Mouse (Mus musculus): ENCODE results near the gene Pdlim5.

GRCm38 (mm10) chr3:142394000-142394411 is 1.5 kb downstream of the Pdlim5 start:
- TF ChIP-seq CTCF (IDR thresholded peaks at IDR 0.05; ENCODE audit: control insufficient read depth, insufficient read depth, insufficient replicate concordance, low read depth, low read length) (no peak), POLR2A (IDR thresholded peaks at IDR 0.05; ENCODE audit: control insufficient read depth, low read depth, low read length) (no peak)

Data from testis, adult 2 months (tissue).